Mouse (Mus musculus) heart, adult 10 weeks (tissue): Measurements from ENCODE around the gene Washc4. TPM values are rescaled to one million over a fixed set of nuclear protein-coding genes. Genes with fewer than 3 reads are reported as not detected.

Experiments used
- polyA plus RNA-seq: library from polyadenylated mRNA; stranded (reverse); fragments of 350-450 nt; fragmentation: Illumina TruSeq; extraction: RNeasy Lipid Tissue Mini Kit (QIAGEN cat#74804); gene quantifications from one replicate; pipeline ENCODE4 v1.2.3, GENCODE M21; 2014; ENCODE audit warnings: low read depth, low replicate concordance

Washc4 gene
- polyA plus RNA-seq: 10.7 TPM

DNA sequence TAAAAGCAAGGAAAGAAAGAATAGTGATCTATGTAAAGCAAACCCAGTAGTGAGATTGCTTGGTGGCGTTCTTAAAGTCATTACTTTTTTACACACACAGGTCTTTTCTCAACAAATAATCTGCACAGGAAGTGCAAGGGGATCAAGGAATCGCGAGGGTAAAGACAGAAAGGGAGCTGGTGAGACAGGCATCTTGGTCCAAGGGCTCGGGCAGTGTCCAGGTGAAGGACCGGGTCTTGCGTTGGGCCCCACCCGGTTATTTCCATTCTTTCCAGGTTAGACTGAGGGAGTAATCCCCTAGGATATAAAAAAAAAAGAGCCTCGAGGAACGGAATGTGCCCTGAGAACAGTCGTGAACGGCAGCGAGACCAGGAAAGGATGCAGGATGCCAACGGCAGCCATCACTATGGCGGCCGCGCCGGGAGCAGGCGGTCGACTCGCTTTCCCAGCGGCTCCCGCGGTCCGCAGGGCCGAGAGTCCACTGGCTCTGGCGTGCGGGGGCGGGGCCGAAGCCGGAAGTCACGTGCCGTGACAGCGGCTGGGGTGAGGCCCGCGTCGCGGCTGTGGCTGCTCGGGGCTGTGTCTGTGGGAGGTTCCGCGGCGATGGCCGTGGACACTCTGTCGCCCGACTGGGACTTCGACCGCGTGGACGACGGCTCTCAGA lies at the start of gene Washc4:
Washc4 (plus strand) TSS at position 314 of the 664 bp plus-strand sequence.

DNA sequence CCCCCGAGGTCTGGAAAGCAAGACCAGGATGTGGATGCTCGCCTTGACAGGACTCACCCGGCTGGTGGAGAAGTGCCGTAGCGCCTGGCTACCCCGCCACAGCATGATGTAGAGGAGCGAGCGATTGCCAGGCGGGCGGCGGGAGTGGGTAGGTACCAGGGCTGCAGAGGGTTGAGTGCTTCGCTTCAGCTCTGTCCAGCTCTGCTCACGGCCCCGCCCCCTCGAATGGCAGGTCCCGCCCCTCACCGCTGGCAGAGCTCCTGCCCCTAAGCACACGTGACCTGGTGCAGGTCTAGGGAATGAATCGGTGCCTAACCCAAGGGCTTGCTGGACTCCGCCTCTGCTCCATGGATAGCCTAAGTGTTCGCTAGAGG lies 9.7 kb upstream of the Washc4 start, which contains the start of gene Aldh1l2:
Aldh1l2 (minus strand) TSS at position 231 of the 374 bp plus-strand sequence.

Other genes starting within 250 kb of the Washc4 start
- gene Slc41a2, start 205.9 kb upstream of the Washc4 start, polyA plus RNA-seq: 1.2 TPM
- gene D10Wsu102e, start 183.5 kb upstream of the Washc4 start, polyA plus RNA-seq: 0.24 TPM
- 7.3 TPM for gene Aldh1l2, start 9.6 kb upstream of the Washc4 start, polyA plus RNA-seq
- gene Appl2, start 105.0 kb downstream of the Washc4 start, polyA plus RNA-seq: 117 TPM
- gene 1500009L16Rik, start 179.1 kb downstream of the Washc4 start, polyA plus RNA-seq: 4.3 TPM